Comparison of ENCODE assay signal across 13 mouse cellular contexts in genomic region chr6:32990061-32990633, GRCm38 (mm10).
DNase-seq lines count a peak whose midpoint lies in the region; ATAC-seq and TF ChIP-seq lines count a peak whose summit lies in the region.
"Had no signal": no experiment of that assay in that cellular context is flagged by ENCODE, and none has a peak within 500 bp of the region (broad histone marks: within the 10 kb centered on the region; RNA-seq: fewer than 3 reads in every experiment).

No protein-coding gene starts in this region.

- 28% methylated on average over 12 of the region's 12 CpGs for WGBS in heart, embryonic 15.5 days

- ATAC-seq in heart, embryonic 15.5 days (replicated peaks; ENCODE audit: insufficient number of reproducible peaks, insufficient read depth, low FRiP score, low read depth) = 0 out of 2 replicates have a peak, but pooled peaks have one; percentile 18
- ATAC-seq: forebrain, embryonic 16.5 days had no signal

- intact Hi-C loops in heart, postnatal 10 days (cut with DNase I) = no loop called here

- peaks cover 17% of the 10 kb centered on the region for H3K4me1 ChIP-seq in heart, embryonic 15.5 days (replicated peaks)

- H3K79me3 ChIP-seq in C2C12 (ENCODE audit: low read depth) = peaks cover 26% of the 10 kb centered on the region

- no peaks in the 10 kb centered on the region for H3K9me3 ChIP-seq in heart, embryonic 15.5 days (replicated peaks)
- H3K9me3 ChIP-seq: limb, embryonic 12.5 days; megakaryocyte, embryonic 14.5 days had no signal

- no peak overlapping the region for H3K4me3 ChIP-seq in heart, embryonic 15.5 days
- H3K4me3 ChIP-seq in C2C12 (ENCODE audit: insufficient read depth, poor library complexity, severe bottlenecking) = no peak overlapping the region
- H3K4me3 ChIP-seq: limb, embryonic 12.5 days; megakaryocyte, embryonic 14.5 days had no signal

- TF ChIP-seq CTCF in C2C12 (IDR thresholded peaks at IDR 0.05; ENCODE audit: control insufficient read depth, insufficient read depth, insufficient read length) = no peak

- no peaks in the 10 kb centered on the region for H3K27me3 ChIP-seq in heart, embryonic 15.5 days
- no peaks in the 10 kb centered on the region for H3K27me3 ChIP-seq in C2C12 (ENCODE audit: control insufficient read depth, insufficient read depth, insufficient read length)
- H3K27me3 ChIP-seq: limb, embryonic 12.5 days; megakaryocyte, embryonic 14.5 days had no signal

- no peak overlapping the region for H3K9ac ChIP-seq in heart, embryonic 15.5 days
- H3K9ac ChIP-seq: limb, embryonic 12.5 days had no signal

- no peak for DNase-seq in heart, postnatal 10 days
- DNase-seq in adrenal gland, postnatal 25 days = peak; percentile 8
- DNase-seq in kidney, postnatal 10 days = peak; percentile 17
- no peak for DNase-seq in spleen, postnatal 10 days (ENCODE audit: low spot score in 2 of 2)
- DNase-seq in c-Kit-positive CD71-positive TER-119-positive erythroid progenitor cells, embryonic 14.5 days (ENCODE audit: low spot score) = no peak
- no peak for DNase-seq in cerebellum, postnatal 4 days (ENCODE audit: low spot score in 2 of 2)
- DNase-seq: lung, adult 18-20 months; thymus, postnatal 36 days had no signal

- peaks cover 77% of the 10 kb centered on the region for H3K79me2 ChIP-seq in C2C12 (ENCODE audit: control insufficient read depth, insufficient read depth)

- no peaks in the 10 kb centered on the region for H3K36me3 ChIP-seq in heart, embryonic 15.5 days
- peaks cover 8% of the 10 kb centered on the region for H3K36me3 ChIP-seq in C2C12 (ENCODE audit: control insufficient read depth, insufficient read depth)
- H3K36me3 ChIP-seq: limb, embryonic 12.5 days had no signal

- H3K27ac ChIP-seq in heart, embryonic 15.5 days = peak overlapping the region; percentile 14; the same call in 1 of the 2 replicates
- H3K27ac ChIP-seq: limb, embryonic 12.5 days had no signal

- peak overlapping the region; percentile 59 for H3ac ChIP-seq in C2C12 (ENCODE audit: control insufficient read depth, insufficient read length, low read depth)

- H3K4me2 ChIP-seq in heart, embryonic 15.5 days = 0 out of 2 replicates have a peak overlapping the region, but pooled peaks have one; percentile 7
- H3K4me2 ChIP-seq: limb, embryonic 12.5 days had no signal

TF ChIP-seq in C2C12, 6 proteins besides CTCF, POLR2A, EP300 and RAD21:
- TF ChIP-seq MAX (IDR thresholded peaks at IDR 0.05) (no peak), FOSL1 (IDR thresholded peaks at IDR 0.05; ENCODE audit: insufficient read depth, low read length, poor library complexity, severe bottlenecking) (no peak), USF1 (IDR thresholded peaks at IDR 0.05; ENCODE audit: low read depth) (no peak), CEBPB (IDR thresholded peaks at IDR 0.05; ENCODE audit: low read depth) (no peak), MYOG (IDR thresholded peaks at IDR 0.05; ENCODE audit: control insufficient read depth, extremely low read depth, insufficient read length) (no peak), MYOD1 (IDR thresholded peaks at IDR 0.05; ENCODE audit: control insufficient read depth, insufficient read length, low read depth) (no peak)

Comparison
In these comparisons a context has a peak if more than half of its experiments do, and no peak if none do; other contexts are left out.
1. DNase-seq: peak in adrenal gland, postnatal 25 days (single experiment) and kidney, postnatal 10 days (single experiment); none in heart, postnatal 10 days (0 of 2), spleen, postnatal 10 days (0 of 2), c-Kit-positive CD71-positive TER-119-positive erythroid progenitor cells, embryonic 14.5 days (single experiment) and cerebellum, postnatal 4 days (0 of 2).